Mouse (Mus musculus) kidney, adult 2 months (tissue): ENCODE results near the gene Ndufa8.

Source experiments
- CTCF ChIP-seq: fragments of 200-500 bp; conservative IDR thresholded peaks from 2 replicates; pipeline ENCODE4 v1.5.1; 2011; ENCODE audit warnings: low read depth, mild to moderate bottlenecking, control low read depth, low read length, moderate library complexity, mixed read lengths; ENCODE audit not compliant: insufficient read depth, insufficient read length
- POLR2A ChIP-seq: fragments of 200-500 bp; IDR thresholded peaks from one replicate; pipeline ENCODE4 v1.6.1; 2011; ENCODE audit warnings: low read depth, low read length, control low read depth

- no peak for TF ChIP-seq CTCF
- no peak for TF ChIP-seq POLR2A
These were observed 24.6 kb upstream of the Ndufa8 start for GRCm38 (mm10) chr2:36073781-36074180.
